ENCODE assay signal across 24 mouse cellular contexts in genomic region chr17:73177079-73177478, GRCm38 (mm10).
A peak's percentile ranks its signal among the peaks of the same experiment; 100 is the strongest.
DNase-seq lines count a peak whose midpoint lies in the region; ATAC-seq and TF ChIP-seq lines count a peak whose summit lies in the region.
"Had no signal": no experiment of that assay in that cellular context is flagged by ENCODE, and none has a peak within 500 bp of the region (broad histone marks: within the 10 kb centered on the region; RNA-seq: fewer than 3 reads in every experiment).

No protein-coding gene starts in this region.

- peaks cover 2% of the 10 kb centered on the region; the same call in 1 of the 2 replicates for H3K4me1 ChIP-seq in heart, adult 2 months (ENCODE audit: control insufficient read depth, insufficient read depth, low read length)
- peaks cover 15 to 31% of the 10 kb centered on the region in 2 experiments; a peak in 3 of 4 replicates for H3K4me1 ChIP-seq in heart, embryonic 14.5 days (ENCODE audit: control insufficient read depth in 2 of 2, insufficient read depth in 2 of 2, low read length in 2 of 2)
- peaks cover 18% of the 10 kb centered on the region; the same call in 1 of the 2 replicates for H3K4me1 ChIP-seq in heart, embryonic 10.5 days
- H3K4me1 ChIP-seq in heart, embryonic 16.5 days (ENCODE audit: control insufficient read depth, insufficient read depth, low read length), result peaks cover 28% of the 10 kb centered on the region
- H3K4me1 ChIP-seq in heart, embryonic 12.5 days (replicated peaks), result peaks cover 21% of the 10 kb centered on the region
- H3K4me1 ChIP-seq: embryonic facial prominence, embryonic 10.5 days; embryonic facial prominence, embryonic 12.5 days; forebrain, embryonic 13.5 days had no signal

- no peak overlapping the region for H3K9ac ChIP-seq in heart, adult 2 months (ENCODE audit: low read depth, low read length)
- H3K9ac ChIP-seq in heart, embryonic 14.5 days (ENCODE audit: low read length), result peak overlapping the region; percentile 42
- H3K9ac ChIP-seq in heart, embryonic 16.5 days (ENCODE audit: low read length), result peak overlapping the region; percentile 14; the same call in 1 of the 2 replicates
- H3K9ac ChIP-seq in heart, embryonic 12.5 days, result no peak overlapping the region
- H3K9ac ChIP-seq: embryonic facial prominence, embryonic 12.5 days; forebrain, embryonic 13.5 days had no signal

- no peak for TF ChIP-seq POLR2A in heart, adult 2 months (IDR thresholded peaks at IDR 0.05; ENCODE audit: insufficient read depth, low read depth, low read length)
- no peak for TF ChIP-seq POLR2A in myocyte (IDR thresholded peaks at IDR 0.05; ENCODE audit: insufficient read length, low read depth)

- no peak for TF ChIP-seq EP300 in heart, adult 2 months (IDR thresholded peaks at IDR 0.05; ENCODE audit: insufficient read depth, low read depth, low read length)

- H3K36me3 ChIP-seq in heart, adult 2 months (ENCODE audit: control insufficient read depth, insufficient read depth, low read length), result peaks cover 3% of the 10 kb centered on the region; the same call in 1 of the 2 replicates
- no peaks in the 10 kb centered on the region for H3K36me3 ChIP-seq in heart, embryonic 14.5 days (ENCODE audit: control insufficient read depth, insufficient read depth, low read length)
- peaks cover 5% of the 10 kb centered on the region; the same call in 1 of the 2 replicates for H3K36me3 ChIP-seq in heart, embryonic 10.5 days
- peaks cover 4% of the 10 kb centered on the region; the same call in 1 of the 2 replicates for H3K36me3 ChIP-seq in heart, embryonic 16.5 days (ENCODE audit: control insufficient read depth, insufficient read depth)
- peaks cover 7% of the 10 kb centered on the region; the same call in 1 of the 2 replicates for H3K36me3 ChIP-seq in heart, embryonic 12.5 days
- peaks cover 4% of the 10 kb centered on the region for H3K36me3 ChIP-seq in myocyte (ENCODE audit: control insufficient read depth, insufficient read depth)
- H3K36me3 ChIP-seq: embryonic facial prominence, embryonic 12.5 days had no signal

- peak overlapping the region; percentile 40 for H3K27ac ChIP-seq in heart, adult 2 months
- H3K27ac ChIP-seq in heart, embryonic 14.5 days (replicated peaks in 1 of 2; ENCODE audit: control insufficient read depth in 1 of 2, insufficient read depth in 1 of 2, low read depth in 2 of 2, low read length in 2 of 2), result peak overlapping the region; percentile 76 to 82; a peak in 3 of 4 replicates
- no peak overlapping the region for H3K27ac ChIP-seq in heart, embryonic 10.5 days
- peak overlapping the region; percentile 87 for H3K27ac ChIP-seq in heart, embryonic 16.5 days (ENCODE audit: low read length)
- no peak overlapping the region for H3K27ac ChIP-seq in heart, embryonic 12.5 days (ENCODE audit: poor library complexity, severe bottlenecking)
- H3K27ac ChIP-seq: embryonic facial prominence, embryonic 10.5 days; embryonic facial prominence, embryonic 12.5 days; forebrain, embryonic 13.5 days had no signal

- no peaks in the 10 kb centered on the region for H3K27me3 ChIP-seq in heart, adult 2 months (ENCODE audit: control insufficient read depth, insufficient read depth, low read length)
- no peaks in the 10 kb centered on the region for H3K27me3 ChIP-seq in heart, embryonic 14.5 days (ENCODE audit: control insufficient read depth, insufficient read depth, low read length)
- H3K27me3 ChIP-seq in heart, embryonic 10.5 days (ENCODE audit: insufficient read depth, poor library complexity, severe bottlenecking), result no peaks in the 10 kb centered on the region
- no peaks in the 10 kb centered on the region for H3K27me3 ChIP-seq in heart, embryonic 16.5 days (ENCODE audit: control insufficient read depth, insufficient read depth, low read length)
- H3K27me3 ChIP-seq in heart, embryonic 12.5 days (replicated peaks), result no peaks in the 10 kb centered on the region
- H3K27me3 ChIP-seq in myocyte (ENCODE audit: control insufficient read depth, insufficient read depth, insufficient read length), result no peaks in the 10 kb centered on the region
- H3K27me3 ChIP-seq: CH12.LX; embryonic facial prominence, embryonic 12.5 days; forebrain, embryonic 13.5 days; Patski had no signal

- H3K4me3 ChIP-seq in heart, adult 2 months, result no peak overlapping the region
- H3K4me3 ChIP-seq in heart, embryonic 14.5 days (ENCODE audit: control insufficient read depth in 1 of 2, insufficient read depth in 1 of 2, low read depth in 1 of 2, low read length in 2 of 2), result no peak overlapping the region
- no peak overlapping the region for H3K4me3 ChIP-seq in heart, embryonic 10.5 days
- H3K4me3 ChIP-seq in heart, embryonic 16.5 days (ENCODE audit: low read length), result no peak overlapping the region
- no peak overlapping the region for H3K4me3 ChIP-seq in heart, embryonic 12.5 days
- H3K4me3 ChIP-seq in myocyte, result no peak overlapping the region
- H3K4me3 ChIP-seq: embryonic facial prominence, embryonic 10.5 days; embryonic facial prominence, embryonic 12.5 days; forebrain, embryonic 13.5 days had no signal

- no peak overlapping the region for H3ac ChIP-seq in myocyte (ENCODE audit: control insufficient read depth, insufficient read length)

- no peak for TF ChIP-seq CTCF in heart, adult 2 months (IDR thresholded peaks at IDR 0.05)

- DNase-seq in heart, adult 2 months, result no peak
- no peak for DNase-seq in heart, postnatal 10 days
- no peak for DNase-seq in heart, embryonic 10.5 days (ENCODE audit: low spot score)
- DNase-seq: adrenal gland, adult 8-10 months; adrenal gland, postnatal 14 days; adrenal gland, postnatal 36 days; B cell, adult 2 months; cerebellum, adult 11-12 months; cerebellum, adult 2 months; cerebellum, adult 9-10 months; cerebellum, postnatal 10 days; cerebellum, postnatal 25 days had no signal

- no peak for ATAC-seq in heart, embryonic 14.5 days (ENCODE audit: insufficient number of reproducible peaks, insufficient read depth, low FRiP score, low read depth)
- ATAC-seq in heart, embryonic 16.5 days (replicated peaks; ENCODE audit: extremely low read depth, insufficient read depth, low FRiP score), result peak; percentile 73
- no peak for ATAC-seq in heart, embryonic 12.5 days (ENCODE audit: insufficient number of reproducible peaks, low FRiP score)
- ATAC-seq: activated CD4-positive, CD25-positive, alpha-beta regulatory T cell, adult 4 months; CD4-positive, CD25-positive, alpha-beta regulatory T cell, adult 4 months; forebrain, embryonic 13.5 days; Patski had no signal

- H3K79me2 ChIP-seq in heart, adult 2 months (replicated peaks; ENCODE audit: control insufficient read depth, insufficient read depth, low read length), result no peaks in the 10 kb centered on the region
- H3K79me2 ChIP-seq in myocyte (ENCODE audit: control insufficient read depth, insufficient read depth), result peaks cover 4% of the 10 kb centered on the region

- intact Hi-C loops in heart, adult 2 months (cut with DNase I), result no loop called here
- intact Hi-C loops in heart, postnatal 10 days (cut with DNase I), result loop anchor here (1.0 kb wide), 1 partner anchor 34 kb away; no protein-coding TSS in a partner anchor

- peak overlapping the region; percentile 29 for H3K4me2 ChIP-seq in heart, embryonic 14.5 days (ENCODE audit: low read length)
- H3K4me2 ChIP-seq in heart, embryonic 16.5 days (ENCODE audit: low read depth, low read length), result peak overlapping the region; percentile 16; the same call in 1 of the 2 replicates
- no peak overlapping the region for H3K4me2 ChIP-seq in heart, embryonic 12.5 days
- peak overlapping the region; percentile 27 for H3K4me2 ChIP-seq in myocyte (ENCODE audit: low read depth)
- H3K4me2 ChIP-seq: embryonic facial prominence, embryonic 12.5 days; forebrain, embryonic 13.5 days had no signal

- 60% methylated on average over 4 of the region's 4 CpGs for WGBS in heart, adult 2 months
- 41% methylated on average over 4 of the region's 4 CpGs for WGBS in heart, embryonic 14.5 days
- 85% methylated on average over 4 of the region's 4 CpGs for WGBS in heart, embryonic 10.5 days
- 50% methylated on average over 4 of the region's 4 CpGs for WGBS in heart, embryonic 16.5 days
- WGBS in heart, embryonic 12.5 days, result 72% methylated on average over 4 of the region's 4 CpGs

- H3K9me3 ChIP-seq in heart, embryonic 14.5 days (ENCODE audit: control insufficient read depth, low read length), result no peaks in the 10 kb centered on the region
- no peaks in the 10 kb centered on the region for H3K9me3 ChIP-seq in heart, embryonic 10.5 days
- no peaks in the 10 kb centered on the region for H3K9me3 ChIP-seq in heart, embryonic 16.5 days (replicated peaks; ENCODE audit: control insufficient read depth, low read length)
- no peaks in the 10 kb centered on the region for H3K9me3 ChIP-seq in heart, embryonic 12.5 days (replicated peaks)
- H3K9me3 ChIP-seq: embryonic facial prominence, embryonic 10.5 days; embryonic facial prominence, embryonic 12.5 days; forebrain, embryonic 13.5 days; G1E had no signal

TF ChIP-seq in myocyte, 11 proteins besides CTCF, POLR2A, EP300 and RAD21:
- no peak for TF ChIP-seq TCF12 (IDR thresholded peaks at IDR 0.05; ENCODE audit: insufficient read depth, poor library complexity, severe bottlenecking)
- TF ChIP-seq MYOG (IDR thresholded peaks at IDR 0.05; ENCODE audit: control insufficient read depth in 1 of 3, insufficient read depth in 1 of 3, insufficient read length in 2 of 3, low read depth in 2 of 3), result no peak
- TF ChIP-seq POLR2AphosphoS2 (IDR thresholded peaks at IDR 0.05; ENCODE audit: insufficient read length, low read depth), result no peak
- TF ChIP-seq MYOD1 (IDR thresholded peaks at IDR 0.05; ENCODE audit: control insufficient read depth in 1 of 3, insufficient read length in 2 of 3, low read depth in 2 of 3), result no peak
- no peak for TF ChIP-seq USF1 (IDR thresholded peaks at IDR 0.05; ENCODE audit: low read depth)
- no peak for TF ChIP-seq CEBPB (IDR thresholded peaks at IDR 0.05; ENCODE audit: insufficient read depth, poor library complexity, severe bottlenecking)
- TF ChIP-seq TCF3 (IDR thresholded peaks at IDR 0.05; ENCODE audit: insufficient read length, low read depth), result no peak
- no peak for TF ChIP-seq E2F4 (IDR thresholded peaks at IDR 0.05; ENCODE audit: insufficient read depth)
- TF ChIP-seq MAX (IDR thresholded peaks at IDR 0.05; ENCODE audit: low read depth), result no peak
- TF ChIP-seq REST (IDR thresholded peaks at IDR 0.05; ENCODE audit: insufficient read depth, insufficient read length), result no peak
- no peak for TF ChIP-seq SRF (IDR thresholded peaks at IDR 0.05; ENCODE audit: control insufficient read depth, insufficient read length, low read depth)

Comparison
In these comparisons a context has a peak if more than half of its experiments do, and no peak if none do; other contexts are left out.
1. H3K27ac ChIP-seq: peak in heart, adult 2 months (single experiment), heart, embryonic 14.5 days (2 of 2) and heart, embryonic 16.5 days (single experiment); none in heart, embryonic 10.5 days (single experiment) and heart, embryonic 12.5 days (single experiment).
2. H3K9ac ChIP-seq: peak in heart, embryonic 14.5 days (single experiment) and heart, embryonic 16.5 days (single experiment); none in heart, adult 2 months (single experiment) and heart, embryonic 12.5 days (single experiment).